Mouse (Mus musculus): ENCODE data around the gene Pstk. TPM values are rescaled to one million over a fixed set of nuclear protein-coding genes. Genes with fewer than 3 reads are reported as not detected.
"Not testable (repeated sequence)": the region's sequence is repeated elsewhere in the genome, so short reads cannot be mapped to it uniquely, and the experiment has no call there.

Pstk gene
- 22.7 and 31.2 TPM in 2 replicates for total RNA-seq (2021)
- long read RNA-seq, transcript Pstk-201 (6 exons, 1,135 nt), result major isoform, 6 of 14 reads
- long read RNA-seq, partial matches to known transcripts, result 0 of 14 reads
- long read RNA-seq, other reads (novel, unspliced or antisense), result 5 of 14 reads

GRCm38 (mm10) chr7:131370648-131371469 lies at the start of gene Pstk:
TSS of gene Pstk (plus strand) at chr7:131371141.
- DNase-seq, result peak; percentile 91

DNA sequence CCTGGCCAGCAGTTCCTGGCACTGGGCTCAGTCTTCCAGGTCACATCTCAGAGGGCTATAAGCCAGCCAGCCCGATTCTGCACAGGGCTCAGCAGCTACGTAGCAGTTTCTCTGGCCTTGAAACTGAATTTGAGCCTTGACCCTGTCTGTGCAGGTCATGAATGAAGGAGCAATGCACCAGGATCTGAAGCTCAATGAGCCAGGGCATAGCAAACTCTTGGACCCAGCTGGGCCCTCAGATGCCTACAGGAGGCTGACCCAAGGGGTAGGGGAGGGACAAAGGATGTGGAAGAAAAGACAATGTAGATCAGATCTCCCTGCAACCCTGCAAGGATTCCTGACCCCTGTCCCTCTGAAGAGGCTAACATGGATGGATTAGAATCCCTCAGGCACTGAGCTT lies 48.7 kb upstream of the Pstk start, which contains the start of gene Cuzd1:
Cuzd1 (minus strand) TSS at position 101 of the 400 bp plus-strand sequence.
- no peak for DNase-seq

DNA sequence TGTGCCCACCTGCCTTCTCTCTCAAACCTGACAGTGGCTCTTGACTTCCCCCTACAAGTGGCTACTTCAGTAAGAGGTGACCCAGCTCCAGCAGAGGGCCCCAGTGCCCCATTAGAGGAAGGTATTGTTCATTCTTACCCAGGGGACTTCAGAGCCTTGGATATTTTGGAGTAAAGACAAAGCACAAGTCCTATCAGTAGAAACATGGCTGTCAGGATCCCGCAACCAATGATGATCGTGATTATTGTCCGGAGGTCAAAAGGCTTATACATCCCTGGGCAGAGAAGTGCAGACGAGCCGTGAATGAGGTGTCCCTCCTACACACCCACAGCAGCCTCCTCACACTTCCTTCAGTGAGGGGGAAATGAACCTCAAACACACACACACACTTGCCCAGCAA lies 43.9 kb upstream of the Pstk start:
- no peak for DNase-seq

DNA sequence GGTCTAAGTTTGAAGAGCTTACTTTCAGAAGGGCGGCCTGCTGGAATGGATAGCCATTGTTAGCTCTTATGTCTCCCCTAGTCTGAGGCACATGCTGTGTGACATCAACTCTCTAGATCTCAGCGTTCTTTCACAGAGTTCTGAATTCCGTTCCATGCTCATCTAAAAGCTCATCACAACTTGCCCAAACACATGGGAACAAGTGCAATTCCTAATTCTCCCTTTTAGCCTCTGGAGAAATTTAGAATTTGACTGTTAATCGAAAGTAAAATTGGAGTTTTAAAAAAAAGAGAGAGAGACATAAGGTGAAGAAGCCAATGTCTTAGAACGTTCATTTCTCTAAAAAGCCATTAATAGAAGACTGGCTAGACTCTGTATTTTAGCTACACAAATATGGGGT lies 41.5 kb upstream of the Pstk start, which contains the start of gene Fam24b:
Fam24b (minus strand) TSS at position 101 of the 400 bp plus-strand sequence.
- no peak for DNase-seq

- no peak for DNase-seq
Observed at GRCm38 (mm10) chr7:131331688-131332087, 39.3 kb upstream of the Pstk start.

DNA sequence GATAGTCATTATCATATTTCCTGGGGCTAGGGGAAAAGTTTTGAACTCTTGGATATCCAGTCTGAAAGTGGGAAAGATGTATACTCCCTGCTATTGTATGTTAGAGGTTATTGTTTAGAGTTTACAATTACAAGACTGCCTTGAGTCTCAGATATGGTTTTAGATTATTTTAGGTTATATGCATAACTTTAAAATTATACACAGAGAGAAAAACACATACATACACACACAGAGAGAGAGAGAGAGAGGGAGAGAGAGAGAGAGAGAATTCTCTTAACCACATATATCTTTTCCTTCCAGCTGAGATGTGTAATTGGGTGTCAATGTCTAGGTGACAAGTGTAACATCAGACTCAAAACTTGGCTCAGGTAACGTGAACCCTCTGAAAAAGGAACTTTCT lies 37.4 kb upstream of the Pstk start, which contains the start of gene Fam24a:
Fam24a (plus strand) TSS at position 301 of the 400 bp plus-strand sequence.
- no peak for DNase-seq

DNA sequence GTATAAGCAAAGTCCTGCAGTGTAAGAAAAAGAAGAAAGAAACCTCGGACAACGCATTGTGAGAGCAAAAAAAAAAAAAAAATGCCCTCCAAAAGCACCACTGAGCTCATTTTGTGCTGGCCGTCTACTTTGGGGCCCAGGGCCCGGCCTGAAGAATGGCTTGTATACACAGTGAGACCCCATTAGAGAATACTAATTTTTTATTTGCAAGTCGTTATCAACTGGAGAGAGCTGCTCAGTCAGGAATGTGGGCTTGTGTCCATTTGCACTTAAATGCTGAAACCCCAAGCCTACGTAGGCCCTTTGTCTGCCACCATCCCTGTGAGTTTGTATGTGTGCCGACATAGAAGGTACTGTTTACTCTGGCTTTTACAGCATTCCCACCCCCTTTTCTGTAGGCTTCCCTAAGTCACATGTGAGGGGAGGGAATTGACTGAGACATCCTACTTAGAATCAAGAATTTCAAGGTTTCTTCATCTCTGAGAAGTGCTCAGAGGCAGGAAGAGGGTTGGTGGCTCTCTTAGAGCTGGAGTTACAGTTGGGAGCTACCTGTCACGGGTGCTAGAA lies 33.4 kb upstream of the Pstk start:
- DNase-seq, result no peak

DNA sequence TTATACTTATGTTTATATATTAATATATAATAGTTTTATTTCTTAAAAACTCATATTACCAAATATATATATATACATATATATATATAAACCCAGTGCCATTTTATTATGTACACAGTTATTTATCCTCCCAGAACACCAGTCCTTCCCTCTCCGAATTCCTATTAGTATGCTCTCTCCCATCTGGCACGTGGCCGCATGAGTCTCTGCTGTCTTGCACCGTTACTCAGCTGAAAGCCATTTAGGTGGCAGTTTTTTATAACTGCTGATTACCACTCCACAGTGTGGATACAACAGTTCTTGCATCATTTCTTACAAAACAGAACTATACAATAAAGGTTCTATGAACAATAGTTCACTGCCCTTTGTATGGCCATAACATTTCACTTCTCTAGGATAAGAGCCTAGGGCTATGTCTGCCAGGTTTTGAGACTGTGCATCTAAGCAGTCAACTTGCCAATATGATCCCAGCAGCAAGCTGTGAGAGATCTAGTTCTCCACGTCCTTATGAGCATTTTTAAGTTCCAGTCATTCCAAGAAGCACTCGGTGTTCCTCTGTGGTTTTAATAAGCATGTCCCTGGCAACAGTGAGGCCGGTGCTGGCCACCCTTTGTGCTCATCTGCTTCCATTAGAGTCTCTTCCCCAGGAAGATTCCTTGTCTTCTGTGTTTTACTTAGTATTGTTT lies 24.9 kb upstream of the Pstk start:
- no peak for DNase-seq

DNA sequence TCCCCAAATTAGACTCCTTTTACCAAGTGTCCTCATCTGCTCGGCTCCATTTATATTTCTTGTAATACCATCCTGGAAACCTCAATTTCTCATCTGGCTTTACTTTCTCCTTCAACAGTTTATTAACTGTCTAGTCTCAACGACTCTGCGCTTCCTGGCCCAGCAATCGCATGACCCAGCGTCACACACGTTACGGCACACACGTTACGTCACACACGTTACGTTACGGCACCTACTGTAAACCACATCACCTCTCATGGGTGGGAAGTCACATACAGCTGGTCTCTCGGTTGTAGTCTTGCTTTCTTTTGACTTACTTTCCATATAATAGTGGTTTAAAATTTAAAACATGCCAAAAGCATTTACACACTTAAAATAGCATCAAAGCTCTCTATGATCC lies 14.8 kb upstream of the Pstk start:
- DNase-seq, result no peak

GRCm38 (mm10) chr7:131362269-131362614 lies 8.7 kb upstream of the Pstk start:
- DNase-seq, result no peak

DNA sequence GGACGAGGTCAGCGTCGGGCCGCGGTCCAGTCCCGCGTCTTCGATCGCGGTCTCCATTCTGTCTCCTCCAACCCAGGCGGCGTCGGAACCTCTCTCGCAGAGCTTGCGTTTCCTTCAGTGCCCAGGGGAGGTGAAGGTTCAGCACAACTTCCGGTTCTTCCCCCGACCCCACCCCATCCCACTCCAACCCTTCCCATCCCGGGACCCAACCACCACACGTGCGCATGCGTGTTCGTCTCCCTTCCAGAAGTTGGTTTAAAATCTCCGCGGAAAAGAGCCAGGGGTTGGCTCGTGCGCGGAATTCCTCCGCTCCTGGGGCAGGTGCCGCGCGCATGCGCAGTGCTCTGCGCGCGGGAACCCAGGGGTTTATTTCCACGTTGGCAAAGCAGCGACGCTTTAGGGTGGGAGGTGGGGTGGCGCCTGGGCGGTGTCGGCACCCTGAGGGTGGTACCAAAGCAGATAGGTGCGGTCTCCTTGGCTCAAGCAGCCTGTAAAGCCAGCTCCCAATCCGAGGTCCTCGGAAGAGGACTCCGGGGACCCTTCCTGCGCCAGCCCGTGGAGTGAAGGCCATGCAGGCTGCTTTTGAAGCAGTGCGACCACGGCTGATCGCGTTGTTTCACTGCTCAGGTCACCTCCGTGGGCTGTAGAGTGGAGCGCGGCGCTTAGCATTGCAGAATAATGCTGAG lies 8.2 kb upstream of the Pstk start, which contains the start of gene 2310057M21Rik:
2310057M21Rik (minus strand) TSS at position 145 of the 686 bp plus-strand sequence.
- peak; percentile 95 for DNase-seq

- DNase-seq, result no peak
Observed at GRCm38 (mm10) chr7:131364131-131364530, 6.8 kb upstream of the Pstk start.

- DNase-seq, result no peak
Observed at GRCm38 (mm10) chr7:131371470-131371860, 524 bp downstream of the Pstk start.

DNA sequence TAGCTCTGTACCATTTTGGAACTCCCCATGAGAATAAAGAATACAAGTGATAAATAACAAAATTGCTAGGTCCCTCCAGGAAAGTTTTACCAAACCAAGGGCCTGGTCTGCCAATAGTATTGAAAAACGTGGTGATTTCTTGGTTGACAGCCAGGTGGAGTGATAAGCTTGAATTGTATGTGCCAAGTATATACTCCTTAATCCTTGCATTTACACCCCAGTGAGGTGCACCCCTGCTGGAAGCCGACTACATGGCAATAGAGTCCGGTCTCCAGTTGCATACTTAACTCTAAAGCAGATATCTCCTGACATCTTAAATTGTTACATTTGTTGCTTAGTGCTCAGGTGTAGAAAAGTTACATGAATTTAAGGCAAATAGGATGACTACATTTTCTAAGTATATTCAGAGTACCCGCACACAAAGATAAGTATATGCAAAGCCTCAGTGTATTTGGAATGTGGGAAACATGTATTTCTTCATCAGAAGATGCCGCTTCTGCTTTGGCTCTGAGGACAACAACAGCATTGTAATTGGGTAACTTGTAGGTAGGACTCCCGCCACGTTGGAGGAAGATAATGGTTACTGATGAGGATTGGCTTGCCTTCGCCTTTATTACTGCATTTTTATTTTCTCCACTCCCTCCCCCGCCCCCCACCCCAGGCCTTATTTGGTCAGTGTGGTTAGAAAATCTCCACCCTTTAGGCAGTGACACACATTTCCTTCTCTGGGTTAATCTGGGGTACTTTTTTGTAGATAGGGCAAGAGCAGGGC lies 1.1 kb downstream of the Pstk start:
- DNase-seq, result no peak

GRCm38 (mm10) chr7:131391761-131392160 lies 20.8 kb downstream of the Pstk start:
- not testable (repeated sequence) for DNase-seq

GRCm38 (mm10) chr7:131409321-131409987 lies 38.5 kb downstream of the Pstk start:
- no peak for DNase-seq

- DNase-seq, result no peak
Observed at GRCm38 (mm10) chr7:131409988-131410385, 39.0 kb downstream of the Pstk start.

- peak; percentile 99 for DNase-seq
Observed at GRCm38 (mm10) chr7:131410416-131411058, 39.6 kb downstream of the Pstk start, which contains the start of the genes Ikzf5 and Acadsb. TSS of gene Ikzf5 (minus strand) at chr7:131410521. TSS of gene Acadsb (plus strand) at chr7:131410601.

DNA sequence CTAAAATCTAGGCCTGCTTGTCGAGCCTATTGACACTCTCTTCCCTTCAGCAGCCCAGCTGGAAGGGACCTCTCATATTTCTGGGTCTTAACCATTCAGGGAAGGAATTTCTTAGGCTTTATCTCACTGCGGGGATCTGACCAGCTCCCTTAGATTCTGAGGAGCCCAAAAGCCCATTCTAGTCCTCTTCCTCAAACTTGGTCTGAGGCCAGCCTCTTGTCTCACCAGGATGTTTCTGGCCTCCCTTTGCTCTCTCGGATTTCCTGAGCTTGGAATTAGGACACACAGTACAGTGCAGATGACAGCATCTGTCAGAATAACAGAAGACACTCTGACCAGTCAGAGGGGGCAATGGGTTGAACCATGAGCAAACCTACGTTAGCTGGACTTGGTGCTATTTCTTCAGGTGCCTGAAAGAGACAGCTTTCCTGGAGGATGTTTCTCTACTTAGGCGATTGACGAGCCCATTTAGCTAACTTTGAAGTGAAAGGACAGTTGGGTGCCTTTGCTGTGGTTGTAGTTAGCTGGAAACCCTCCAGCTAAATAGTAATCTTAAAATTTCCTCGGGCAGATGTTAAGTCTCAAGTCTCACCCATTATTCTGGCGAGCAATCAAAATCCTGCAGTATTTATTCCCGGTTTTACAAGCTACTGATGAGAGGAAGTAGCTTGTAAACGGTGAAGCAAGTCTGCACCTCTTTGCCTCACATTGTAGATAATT lies 40.4 kb downstream of the Pstk start:
- no peak for DNase-seq

GRCm38 (mm10) chr7:131411941-131412270 lies 41.0 kb downstream of the Pstk start:
- DNase-seq, result no peak

Data from adrenal gland, postnatal 25 days (tissue).